Mouse (Mus musculus) cortical plate, adult 2 months (tissue): ENCODE measurements around the gene Mrgpre.

Experiments used
- CTCF ChIP-seq: fragments of 200-500 bp; IDR thresholded peaks from 2 replicates; pipeline ENCODE4 v1.5.1; 2011; ENCODE audit warnings: mild to moderate bottlenecking, control low read depth, low read length; ENCODE audit not compliant: insufficient read depth; ENCODE audit errors: extremely low read depth
- POLR2A ChIP-seq: fragments of 200-500 bp; IDR thresholded peaks from 2 replicates; pipeline ENCODE4 v1.6.1; 2011; ENCODE audit warnings: mild to moderate bottlenecking, low read length, control low read depth; ENCODE audit not compliant: insufficient read depth; ENCODE audit errors: extremely low read depth

GRCm38 (mm10) chr7:143832196-143832595, 47.9 kb upstream of the Mrgpre start:
- TF ChIP-seq POLR2A (no peak), CTCF (no peak)
